Mouse (Mus musculus) lung, embryonic 14.5 days (tissue): ENCODE data around the gene Palm3. TPM values are rescaled to one million over a fixed set of nuclear protein-coding genes. Genes with fewer than 3 reads are reported as not detected.

Experiments used
- ATAC-seq: fragments of 200-750 bp; cut with Nextera tagmentation; 2 replicates; pipeline ENCODE4 v1.8.0; 2017; ENCODE audit warnings: mild to moderate bottlenecking, moderate TSS enrichment, moderate library complexity; ENCODE audit not compliant: insufficient read depth
- DNase-seq: peaks from one replicate; pipeline ENCODE4 v3.0.0-alpha.2; 2015
- H3K27ac ChIP-seq: fragments of 300-500 bp; sonication (generic); 2 replicates; pipeline ENCODE4 v1.5.1; 2014; ENCODE audit warnings: low read depth, mild to moderate bottlenecking, moderate library complexity
- H3K27me3 ChIP-seq: fragments of 300-500 bp; sonication (generic); 2 replicates; pipeline ENCODE4 v1.6.1; 2014; ENCODE audit warnings: low read length, control low read depth; ENCODE audit not compliant: insufficient read depth
- H3K36me3 ChIP-seq: fragments of 300-500 bp; sonication (generic); 2 replicates; pipeline ENCODE4 v1.6.1; 2014; ENCODE audit warnings: control low read depth; ENCODE audit not compliant: insufficient read depth
- H3K4me1 ChIP-seq: fragments of 300-500 bp; sonication (generic); 2 replicates; pipeline ENCODE4 v1.6.1; 2014; ENCODE audit warnings: antibody characterized with exemption, control low read depth; ENCODE audit not compliant: insufficient read depth
- H3K4me2 ChIP-seq: fragments of 300-500 bp; sonication (generic); 2 replicates; pipeline ENCODE4 v1.6.1; 2014; ENCODE audit warnings: mild to moderate bottlenecking
- H3K4me3 ChIP-seq: fragments of 300-500 bp; sonication (generic); 2 replicates; pipeline ENCODE4 v1.5.1; 2014; ENCODE audit warnings: low read depth, low read length
- H3K9ac ChIP-seq: fragments of 300-500 bp; sonication (generic); 2 replicates; pipeline ENCODE4 v1.6.1; 2014
- H3K9me3 ChIP-seq: fragments of 300-500 bp; sonication (generic); 2 replicates; pipeline ENCODE4 v1.6.1; 2016; ENCODE audit warnings: low read depth, low read length, control low read depth
- CTCF ChIP-seq: IDR thresholded peaks from 2 replicates; pipeline ENCODE4 v1.5.1; 2016; ENCODE audit warnings: antibody characterized with exemption, low read depth
- WGBS: fragments of 180-500 bp; shearing (Covaris S2); extraction: QIAGEN DNeasy Blood & Tissue Kit; methylation state at CpG from one replicate; pipeline ENCODE4 v1.1.7; 2014; 5-methylcytosine and 5-hydroxymethylcytosine counted together
- polyA plus RNA-seq: library from polyadenylated mRNA; unstranded; fragments of >200 nt; fragmentation: Nextera tagmentation; extraction: Ambion mirVana; gene quantifications from 2 replicates; pipeline ENCODE4 v1.2.1, GENCODE M21; 2014

The Palm3 gene
- polyA plus RNA-seq, 1 experiment from 2014 or later = 2.9 TPM

DNA sequence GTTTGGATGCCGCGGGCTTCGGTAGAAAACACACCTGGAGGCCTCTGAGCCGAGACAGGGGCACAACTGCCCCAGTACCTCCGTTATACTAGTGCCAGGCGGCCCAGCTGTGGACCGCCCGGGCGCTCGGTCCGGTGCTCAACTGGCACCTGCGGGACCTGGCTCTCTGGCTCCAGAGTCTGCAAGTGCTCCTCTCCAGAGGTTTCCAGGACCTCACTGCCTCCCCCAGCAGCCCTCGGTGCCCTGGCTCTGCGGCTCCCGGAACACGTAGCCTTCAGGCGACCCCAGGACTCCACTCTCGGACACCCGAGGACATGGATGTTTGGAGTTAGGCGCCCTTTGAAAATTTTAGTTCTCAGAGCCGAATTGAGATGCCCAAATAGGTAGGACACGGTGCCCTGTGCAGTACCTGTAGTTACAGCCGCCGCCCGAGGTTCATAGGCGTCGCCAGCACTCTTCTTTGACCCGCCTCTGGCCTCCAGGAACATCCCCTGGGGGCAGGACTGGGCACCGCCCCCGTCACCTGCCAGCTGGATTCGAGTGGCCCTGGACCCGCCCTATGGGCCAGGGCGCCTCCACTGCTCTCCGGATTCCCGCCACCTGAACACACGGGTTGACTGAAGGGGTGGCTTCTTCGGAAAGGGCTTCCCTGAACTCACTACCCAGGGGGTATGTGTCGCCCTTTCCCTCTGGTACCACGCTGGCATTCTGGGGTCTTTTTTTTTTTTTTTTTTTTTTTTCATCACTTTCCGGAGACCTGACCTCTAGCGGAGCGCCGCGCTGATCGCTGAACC is 9.4 kb upstream of the Palm3 start, which contains the start of gene 2210011C24Rik:
2210011C24Rik (minus strand) TSS at position 467 of the 794 bp plus-strand sequence.
- H3K27ac ChIP-seq = no peak within 1 kb of the TSS
- no peak for ATAC-seq

DNA sequence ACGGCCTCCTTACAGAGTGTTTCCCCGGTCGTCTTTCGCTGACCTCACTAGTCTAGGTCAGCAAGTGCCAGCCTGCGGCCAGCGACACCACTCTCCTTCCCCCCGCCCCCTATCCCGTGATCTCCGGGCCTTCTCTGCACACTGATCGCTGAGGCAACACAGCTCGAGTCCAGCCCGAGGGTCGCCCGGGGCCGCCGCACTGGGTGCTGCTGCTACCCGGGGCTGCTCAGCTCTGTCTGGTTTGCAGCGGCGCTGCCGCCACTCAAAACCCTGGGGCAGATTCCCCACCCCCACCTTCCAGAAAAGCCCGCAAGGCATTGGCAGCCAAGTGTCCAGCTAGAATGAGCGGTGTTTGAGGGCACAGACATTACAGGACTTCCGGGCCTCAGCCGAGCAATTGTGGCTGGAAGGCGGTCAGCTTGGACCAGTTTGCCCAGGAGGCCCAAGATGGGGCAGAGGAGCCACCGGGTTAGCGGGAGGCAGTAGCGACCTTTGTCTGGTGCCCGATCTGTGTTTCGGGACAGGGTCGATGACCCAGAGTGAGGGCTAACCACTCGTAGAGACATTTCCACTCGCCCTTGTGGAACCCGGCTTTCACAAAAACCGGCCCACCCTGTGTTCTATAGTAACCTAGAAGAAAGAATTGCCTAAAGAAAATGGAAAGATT is 8.6 kb upstream of the Palm3 start:
- H3K27ac ChIP-seq = no peak overlapping the region
- peaks cover 39% of the 10 kb centered on the region for H3K27me3 ChIP-seq
- ATAC-seq = no peak
- H3K9ac ChIP-seq = peak overlapping the region; percentile 29; the same call in 1 of the 2 replicates
- peak overlapping the region; percentile 49 for H3K4me3 ChIP-seq
- TF ChIP-seq CTCF = no peak
- H3K4me1 ChIP-seq = no peaks in the 10 kb centered on the region; the same call in 1 of the 2 replicates
- 10% methylated on average over 35 of the region's 35 CpGs for WGBS
- no peaks in the 10 kb centered on the region for H3K36me3 ChIP-seq
- peak overlapping the region; percentile 95 for H3K4me2 ChIP-seq
- DNase-seq = no peak
- H3K9me3 ChIP-seq = no peaks in the 10 kb centered on the region

More for the DNA sequence above, 9.4 kb upstream of the Palm3 start, which contains the start of gene 2210011C24Rik:
- Histone ChIP-seq H3K9ac (peak within 1 kb of the TSS; percentile 32), H3K4me3 (peak within 1 kb of the TSS; percentile 49), H3K9me3 (no peaks in the 10 kb centered on the region), H3K27me3 (peaks cover 39% of the 10 kb centered on the region), H3K36me3 (no peaks in the 10 kb centered on the region), H3K4me1 (no peaks in the 10 kb centered on the region; the same call in 1 of the 2 replicates), H3K4me2 (peak within 1 kb of the TSS; percentile 95)
- 2% methylated on average over 45 of the region's 45 CpGs for WGBS
- peak; percentile 32 for DNase-seq
- no peak for TF ChIP-seq CTCF

DNA sequence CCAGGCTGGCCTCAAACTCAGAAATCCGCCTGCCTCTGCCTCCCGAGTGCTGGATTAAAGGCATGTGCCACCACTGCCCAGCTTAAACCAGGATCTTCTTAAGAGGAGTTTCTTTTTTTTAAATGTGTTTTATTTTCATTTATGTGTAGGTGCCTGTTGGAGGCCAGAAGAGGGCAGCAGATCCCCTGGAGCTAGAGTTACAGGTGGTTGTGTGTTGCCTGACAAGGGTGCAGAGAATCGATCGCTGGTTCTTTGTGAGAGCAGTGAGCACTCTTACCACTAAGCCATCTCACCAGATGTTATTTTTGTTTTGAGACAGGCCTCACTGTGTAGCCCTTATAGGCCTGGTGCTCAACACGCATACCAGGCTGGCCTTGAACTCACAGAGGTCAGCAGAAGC is 5.4 kb upstream of the Palm3 start:
- no peak for TF ChIP-seq CTCF
- Histone ChIP-seq H3K27ac (no peak overlapping the region), H3K36me3 (no peaks in the 10 kb centered on the region), H3K9me3 (no peaks in the 10 kb centered on the region), H3K4me2 (no peak overlapping the region), H3K9ac (no peak overlapping the region), H3K4me1 (no peaks in the 10 kb centered on the region; the same call in 1 of the 2 replicates), H3K4me3 (no peak overlapping the region), H3K27me3 (peaks cover 29% of the 10 kb centered on the region)
- WGBS = 93% methylated on average over 5 of the region's 5 CpGs
- DNase-seq = no peak
- no peak for ATAC-seq

DNA sequence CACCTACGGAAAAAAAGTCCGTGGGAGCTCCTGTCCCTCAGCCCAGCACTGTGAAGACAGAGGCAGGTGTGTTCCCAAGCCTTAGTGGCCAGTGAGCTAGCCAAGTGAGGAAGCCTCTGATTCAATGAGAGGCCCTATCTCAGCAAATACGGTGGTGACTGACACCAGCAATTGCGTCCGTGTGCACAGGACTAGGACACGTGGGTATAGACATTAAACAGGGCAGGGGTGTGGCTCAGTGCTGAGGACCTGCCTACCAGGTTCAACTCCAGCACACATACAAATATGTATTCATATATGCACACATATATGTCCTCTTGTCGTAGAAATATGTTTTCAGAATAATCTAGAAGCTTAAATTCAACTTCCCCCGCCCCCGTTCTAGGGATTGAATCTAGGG is 1.5 kb upstream of the Palm3 start:
- Histone ChIP-seq H3K4me2 (no peak overlapping the region), H3K4me3 (no peak overlapping the region), H3K36me3 (no peaks in the 10 kb centered on the region), H3K9me3 (no peaks in the 10 kb centered on the region), H3K27ac (no peak overlapping the region), H3K27me3 (no peaks in the 10 kb centered on the region; the same call in 1 of the 2 replicates), H3K4me1 (peaks cover 10% of the 10 kb centered on the region; the same call in 1 of the 2 replicates), H3K9ac (no peak overlapping the region)
- DNase-seq = no peak
- no peak for ATAC-seq
- TF ChIP-seq CTCF = no peak
- 70% methylated on average over 9 of the region's 9 CpGs for WGBS

DNA sequence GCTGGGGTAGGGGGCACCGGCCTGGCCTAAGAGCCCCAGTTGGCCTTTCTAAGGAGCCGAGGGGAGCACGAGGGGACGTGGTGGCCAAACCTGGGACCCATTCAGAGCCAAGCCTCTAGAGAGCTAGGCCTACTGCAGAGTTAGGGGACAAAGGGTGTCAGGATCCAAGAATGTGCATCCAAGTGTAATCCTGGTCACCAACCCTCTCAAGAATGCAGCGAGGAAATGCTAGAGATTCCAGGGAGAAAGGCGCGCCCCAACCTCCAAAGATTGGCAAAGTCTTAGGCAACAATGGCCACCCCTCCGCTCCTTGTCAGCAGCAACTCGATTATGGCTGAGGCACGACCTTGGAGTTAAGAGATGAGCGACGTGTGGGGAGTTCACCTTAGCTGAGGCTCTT is 298 bp downstream of the Palm3 start:
- Histone ChIP-seq H3K4me1 (peaks cover 15% of the 10 kb centered on the region), H3K36me3 (no peaks in the 10 kb centered on the region), H3K27ac (peak overlapping the region; percentile 36), H3K9ac (peak overlapping the region; percentile 13; the same call in 1 of the 2 replicates), H3K4me2 (peak overlapping the region; percentile 56), H3K4me3 (peak overlapping the region; percentile 24), H3K27me3 (peaks cover 12% of the 10 kb centered on the region; the same call in 1 of the 2 replicates), H3K9me3 (no peaks in the 10 kb centered on the region)
- WGBS = 39% methylated on average over 12 of the region's 12 CpGs
- DNase-seq (peak; percentile 38), ATAC-seq (peak; percentile 11; the same call in 1 of the 2 replicates)
- TF ChIP-seq CTCF = no peak

DNA sequence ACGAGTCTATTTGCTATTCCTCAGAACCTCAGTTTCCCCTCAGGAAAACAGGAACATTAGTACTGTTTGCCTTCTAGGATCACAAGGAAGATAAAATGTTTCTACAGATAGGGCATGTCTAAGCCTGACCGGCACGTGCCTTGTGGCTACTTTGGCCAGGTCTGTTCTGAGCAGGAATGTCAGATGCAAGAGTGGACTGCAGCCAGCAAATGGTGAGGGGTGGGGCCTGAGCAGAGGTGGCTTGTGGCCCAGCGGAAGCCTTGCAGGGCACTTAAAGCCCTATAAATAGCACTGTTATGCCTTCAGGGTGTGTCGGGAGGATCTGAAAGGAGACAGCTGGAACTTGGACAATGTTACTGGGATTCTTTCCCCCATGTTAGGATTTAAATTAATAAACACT is 1.8 kb downstream of the Palm3 start:
- peaks cover 20% of the 10 kb centered on the region; the same call in 1 of the 2 replicates for H3K27me3 ChIP-seq
- H3K9me3 ChIP-seq = no peaks in the 10 kb centered on the region
- no peaks in the 10 kb centered on the region for H3K36me3 ChIP-seq
- ATAC-seq (no peak), DNase-seq (peak; percentile 60)
- peaks cover 15% of the 10 kb centered on the region for H3K4me1 ChIP-seq
- WGBS = 5% methylated on average over 5 of the region's 5 CpGs
- no peak for TF ChIP-seq CTCF
- H3K9ac ChIP-seq = no peak overlapping the region
- no peak overlapping the region for H3K27ac ChIP-seq
- no peak overlapping the region for H3K4me3 ChIP-seq
- H3K4me2 ChIP-seq = 0 out of 2 replicates have a peak overlapping the region, but pooled peaks have one; percentile 12

DNA sequence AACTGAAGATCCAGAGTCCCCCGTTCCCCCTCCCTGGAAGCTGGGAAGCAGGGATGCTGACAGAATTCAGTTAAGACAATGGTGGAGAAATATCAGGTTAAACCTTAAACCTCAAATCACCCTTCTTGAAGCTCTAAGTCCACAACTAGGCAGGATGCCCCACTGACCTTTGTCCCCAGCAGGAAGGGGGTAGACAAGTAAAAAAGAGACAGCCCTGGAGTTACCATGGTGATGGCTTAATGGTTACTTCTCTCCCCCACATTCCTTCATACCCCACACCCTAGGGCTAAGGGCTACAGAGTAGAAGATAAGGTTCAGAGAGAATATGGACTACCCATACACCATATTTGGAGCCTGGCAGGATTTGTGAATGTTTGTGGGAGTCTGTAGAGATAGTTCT is 2.4 kb downstream of the Palm3 start:
- Histone ChIP-seq H3K27ac (no peak overlapping the region), H3K9ac (no peak overlapping the region), H3K27me3 (peaks cover 20% of the 10 kb centered on the region; the same call in 1 of the 2 replicates), H3K4me3 (no peak overlapping the region), H3K4me2 (0 out of 2 replicates have a peak overlapping the region, but pooled peaks have one; percentile 12), H3K9me3 (no peaks in the 10 kb centered on the region), H3K36me3 (no peaks in the 10 kb centered on the region), H3K4me1 (peaks cover 15% of the 10 kb centered on the region)
- 44% methylated on average over 1 of the region's 1 CpGs for WGBS
- DNase-seq = no peak
- no peak for TF ChIP-seq CTCF
- ATAC-seq = no peak
